Mouse (Mus musculus) adrenal gland, postnatal 25 days (tissue): ENCODE results near the gene Bola1. TPM values are rescaled to one million over a fixed set of nuclear protein-coding genes. Genes with fewer than 3 reads are reported as not detected.

ENCODE experiments used
- DNase-seq: peaks from one replicate; pipeline ENCODE4 v3.0.0; 2021; ENCODE audit warnings: mixed read lengths
- microRNA-seq, 2 experiments: library from miRNA; unstranded; fragments of <30 nt; microRNA quantifications; one replicate each; pipeline ENCODE4 v1.2.0; 2021
- total RNA-seq: library from RNA; stranded (reverse); gene quantifications from 2 replicates; pipeline ENCODE4 v1.2.3, GENCODE M21; 2021

Gene Bola1
- total RNA-seq, 1 experiment from 2014 or later, result 42.4 TPM

DNA sequence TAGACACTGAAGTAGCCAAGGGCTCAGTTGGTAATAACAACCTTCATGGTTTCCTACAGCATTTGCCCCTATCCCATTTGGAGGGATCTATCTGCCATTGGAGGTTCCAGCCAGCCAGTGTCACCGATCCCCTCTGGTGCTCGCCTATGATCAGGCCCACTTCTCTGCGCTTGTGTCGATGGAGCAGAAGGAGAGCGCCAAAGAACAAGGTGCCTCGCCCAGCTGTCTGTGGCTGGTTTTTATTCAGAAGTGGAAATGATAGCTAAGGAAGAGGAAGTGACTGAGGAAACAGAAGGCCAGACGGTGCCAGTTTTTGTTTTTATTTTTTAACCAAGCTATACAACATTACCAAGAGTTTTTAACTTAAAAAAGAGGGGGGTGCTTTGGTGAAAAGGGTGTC is 67.7 kb downstream of the Bola1 start:
- no peak for DNase-seq

DNA sequence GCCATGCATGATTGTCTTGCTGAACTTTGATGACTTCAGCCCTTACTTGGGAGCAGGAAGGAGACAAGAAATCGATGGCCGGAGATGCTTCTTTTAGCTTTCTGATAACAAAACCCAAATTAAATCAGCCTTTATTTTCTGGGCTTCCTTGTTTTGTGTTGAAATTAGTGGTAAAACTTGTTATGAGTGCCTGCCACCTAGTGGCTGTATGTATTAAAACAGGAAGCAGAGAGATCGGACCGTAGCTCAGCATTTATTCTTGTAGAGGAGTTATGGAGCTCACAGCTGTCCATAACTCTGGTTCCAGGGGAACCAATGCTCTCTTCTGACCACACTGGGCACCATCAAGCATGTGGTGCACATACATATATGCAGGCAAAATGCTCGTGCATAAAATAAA is 71.6 kb downstream of the Bola1 start:
- no peak for DNase-seq

Small RNAs within 50 kb of the gene (microRNA-seq; reads per million reads assigned to microRNA genes)
- gene Gm44492 (0 to 0.34 reads per million in 2 experiments), gene Gm47311 (0 reads per million in 2 experiments), gene Gm47313 (0 reads per million in 2 experiments)

Other genes starting within 250 kb of the Bola1 start
- gene Plekho1, start 223.7 kb downstream of the Bola1 start, total RNA-seq, result 18.6 and 25.1 TPM in 2 replicates
- 39.0 and 41.2 TPM in 2 replicates for gene Vps45, start 161.2 kb downstream of the Bola1 start, total RNA-seq
- 25.8 and 40.5 TPM in 2 replicates for gene Otud7b, start 115.2 kb downstream of the Bola1 start, total RNA-seq
- gene Mtmr11, start 57.7 kb downstream of the Bola1 start, total RNA-seq, result 16.3 and 27.0 TPM in 2 replicates
- 55.3 and 58.9 TPM in 2 replicates for gene Sf3b4, start 47.4 kb downstream of the Bola1 start, total RNA-seq
- 7.3 and 11.8 TPM in 2 replicates for gene Sv2a, start 38.6 kb downstream of the Bola1 start, total RNA-seq
- gene Hist2h2ab, start 156 bp upstream of the Bola1 start, total RNA-seq, result 7.7 and 10.9 TPM in 2 replicates
- gene Hist2h2ac, start 1.2 kb upstream of the Bola1 start, total RNA-seq, result 62.8 and 86.8 TPM in 2 replicates
- 19.4 and 21.7 TPM in 2 replicates for gene Hist2h2be, start 1.4 kb upstream of the Bola1 start, total RNA-seq
- gene Hist2h3c2, start 19.4 kb upstream of the Bola1 start, total RNA-seq, result 37.2 and 60.7 TPM in 2 replicates
- gene Hist2h2aa2, start 20.6 kb upstream of the Bola1 start, total RNA-seq, result 555 and 742 TPM in 2 replicates
- gene Hist2h2aa1, start 25.8 kb upstream of the Bola1 start, total RNA-seq, result 17.4 TPM in 1 of 2 replicates, not detected in the other
- 1.9 TPM in 1 of 2 replicates, not detected in the other for gene Hist2h3c1, start 27.0 kb upstream of the Bola1 start, total RNA-seq
- gene Hist2h4, start 43.6 kb upstream of the Bola1 start, total RNA-seq, result 30.2 and 32.3 TPM in 2 replicates
- 114 and 165 TPM in 2 replicates for gene Hist2h3b, start 48.9 kb upstream of the Bola1 start, total RNA-seq
- gene Hist2h2bb, start 50.0 kb upstream of the Bola1 start, total RNA-seq, result 138 and 170 TPM in 2 replicates
- gene Fcgr1, start 74.3 kb upstream of the Bola1 start, total RNA-seq, result 1.0 and 1.4 TPM in 2 replicates
- gene BC107364, start 232.6 kb upstream of the Bola1 start, total RNA-seq, result not detected in 2 replicates